Mouse (Mus musculus) brain, embryonic 14.5 days (tissue): ENCODE measurements around the gene Nek1. TPM values are rescaled to one million over a fixed set of nuclear protein-coding genes. Genes with fewer than 3 reads are reported as not detected.

Source experiments
- DNase-seq: peaks from one replicate; pipeline ENCODE4 v3.0.0-alpha.2; 2011; ENCODE audit warnings: low read depth
- CTCF ChIP-seq: fragments of 200-500 bp; IDR thresholded peaks from 2 replicates; pipeline ENCODE4 v1.5.1; 2012; ENCODE audit warnings: inconsistent platforms, mild to moderate bottlenecking, moderate library complexity, borderline replicate concordance; ENCODE audit not compliant: insufficient read depth, insufficient read length; ENCODE audit errors: extremely low read depth
- POLR2A ChIP-seq: fragments of 200-500 bp; IDR thresholded peaks from 2 replicates; pipeline ENCODE4 v1.6.1; 2012; ENCODE audit warnings: mild to moderate bottlenecking, inconsistent platforms, borderline replicate concordance; ENCODE audit not compliant: poor library complexity, insufficient read depth, insufficient read length, severe bottlenecking; ENCODE audit errors: extremely low read depth
- polyA plus RNA-seq: library from polyadenylated mRNA; depleted of rRNA; stranded (reverse); fragments of >200 nt; gene quantifications from 2 replicates; pipeline ENCODE4 v1.2.3, GENCODE M21; 2012; rRNA removed

Nek1 gene
- polyA plus RNA-seq: 10.9 and 14.8 TPM in 2 replicates

DNA sequence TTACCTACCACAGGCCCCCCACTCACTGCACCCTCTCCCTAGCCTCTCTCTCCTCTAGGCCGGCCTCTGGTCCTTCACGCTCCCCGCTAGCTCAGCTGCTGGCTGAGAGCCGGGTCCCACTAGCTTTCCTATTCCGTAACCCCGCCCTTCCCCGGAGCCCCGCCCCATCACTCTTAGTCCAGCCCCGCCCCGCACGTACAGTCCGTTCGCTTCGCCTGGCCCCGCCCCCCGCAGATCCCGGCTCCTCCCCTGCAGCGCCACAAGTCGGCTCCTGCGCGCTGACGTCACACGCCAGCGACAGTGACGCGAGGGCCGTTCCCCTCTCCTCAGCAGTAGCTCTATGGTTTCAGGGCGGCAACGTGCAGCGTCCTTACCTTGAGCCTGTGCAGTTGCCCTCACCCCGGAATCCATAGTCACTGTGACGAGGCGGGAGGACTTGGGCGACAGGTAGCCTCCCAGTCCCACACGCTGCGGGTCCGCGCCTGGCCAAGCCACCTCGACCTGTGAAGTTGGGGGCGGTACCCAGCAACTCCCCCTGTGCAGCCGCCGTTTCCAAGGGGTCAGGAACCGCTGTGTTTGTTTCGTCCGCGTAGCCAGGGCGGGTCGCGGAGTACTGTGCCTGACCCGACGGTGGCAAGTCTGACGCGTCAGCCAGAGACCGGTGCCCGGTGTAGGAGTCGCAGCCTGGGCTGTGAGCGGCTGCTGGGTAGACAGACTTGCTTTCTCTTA is at the start of gene Nek1:
Gene Nek1, plus strand, starts transcription at position 286 of the 729 bp plus-strand sequence.
- peak; percentile 99 for DNase-seq
- no peak for TF ChIP-seq CTCF
- peak; percentile 56; the same call in 1 of the 2 replicates for TF ChIP-seq POLR2A

DNA sequence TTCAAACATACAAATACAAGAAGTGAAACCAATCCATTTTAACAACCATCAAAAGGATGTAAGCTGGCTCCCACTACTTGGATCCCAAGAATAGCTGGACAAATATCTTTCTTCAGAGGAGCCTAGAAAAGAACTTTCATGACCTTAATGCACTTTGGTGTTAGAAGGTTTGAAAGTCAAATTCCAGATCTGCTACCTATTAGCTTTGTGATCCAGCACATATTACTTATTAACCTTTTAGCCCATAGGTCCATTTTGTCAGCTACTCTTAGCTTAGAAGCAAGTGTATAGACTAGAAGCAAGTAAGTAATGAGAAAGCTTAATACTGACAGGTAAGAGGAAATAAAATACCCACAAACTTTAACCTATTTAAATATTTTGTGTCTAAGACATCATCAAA is 45.5 kb upstream of the Nek1 start:
- no peak for TF ChIP-seq POLR2A
- no peak for TF ChIP-seq CTCF
- no peak for DNase-seq

DNA sequence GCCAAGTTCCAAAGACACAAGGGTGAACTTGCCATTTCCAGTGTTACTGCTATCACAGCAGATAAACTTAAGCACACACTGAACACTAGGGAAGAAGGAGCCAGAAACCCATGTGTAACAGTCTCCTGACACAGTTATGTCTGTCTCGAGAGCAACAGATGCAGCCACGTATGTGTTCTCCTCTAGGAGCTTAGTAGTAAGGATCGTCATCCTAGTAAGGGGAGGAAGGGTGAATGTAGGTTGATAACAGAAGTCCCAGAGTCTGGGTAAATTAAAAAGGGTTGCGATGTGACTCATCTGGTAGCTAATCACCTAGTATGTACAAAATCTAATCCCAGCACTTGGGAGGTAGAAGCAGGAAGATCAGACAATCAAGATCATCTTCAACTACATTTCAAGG is 43.1 kb upstream of the Nek1 start:
- TF ChIP-seq POLR2A: no peak
- TF ChIP-seq CTCF: no peak

DNA sequence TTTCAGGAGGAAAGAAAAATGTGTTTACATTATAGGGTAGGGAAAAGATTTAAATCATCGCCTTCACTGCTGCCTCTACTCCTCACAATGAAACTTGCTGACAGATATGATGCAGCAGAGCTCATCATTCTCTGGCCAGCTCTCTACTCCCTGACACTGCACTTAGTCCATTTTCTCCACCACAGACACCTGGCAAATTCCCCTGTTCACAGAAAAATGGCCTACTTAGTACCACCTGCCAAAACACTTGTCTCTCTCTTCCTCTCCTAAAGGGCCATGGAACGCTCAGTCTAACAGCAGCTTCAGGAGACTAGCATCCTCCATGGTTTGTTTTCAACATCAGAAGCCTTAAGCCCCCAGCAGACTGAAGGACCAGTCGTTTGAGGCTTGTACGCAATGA is 41.7 kb upstream of the Nek1 start:
- TF ChIP-seq CTCF (no peak), POLR2A (no peak)
- peak; percentile 13 for DNase-seq

More for the DNA sequence above, 43.1 kb upstream of the Nek1 start:
- no peak for DNase-seq

DNA sequence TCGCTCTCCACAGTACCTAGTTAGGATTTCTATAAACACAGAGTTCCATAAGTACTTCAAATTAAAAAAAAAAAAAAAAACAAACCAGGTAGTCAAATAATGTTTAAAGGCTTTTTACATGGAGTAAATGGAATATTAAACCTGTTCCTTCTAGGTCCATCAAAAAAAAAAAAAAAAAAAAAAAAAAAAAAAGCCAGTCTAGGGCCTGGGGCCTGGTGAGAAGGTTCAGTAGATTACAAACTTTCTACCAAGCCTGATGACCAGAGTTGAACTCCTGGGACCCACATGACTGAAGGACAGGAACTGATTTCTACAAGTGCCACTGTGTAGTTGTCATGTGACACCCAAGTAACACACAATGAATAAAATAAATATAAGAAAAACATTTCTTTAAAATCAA is 41.2 kb upstream of the Nek1 start:
- DNase-seq: no peak
- no peak for TF ChIP-seq CTCF
- TF ChIP-seq POLR2A: no peak

DNA sequence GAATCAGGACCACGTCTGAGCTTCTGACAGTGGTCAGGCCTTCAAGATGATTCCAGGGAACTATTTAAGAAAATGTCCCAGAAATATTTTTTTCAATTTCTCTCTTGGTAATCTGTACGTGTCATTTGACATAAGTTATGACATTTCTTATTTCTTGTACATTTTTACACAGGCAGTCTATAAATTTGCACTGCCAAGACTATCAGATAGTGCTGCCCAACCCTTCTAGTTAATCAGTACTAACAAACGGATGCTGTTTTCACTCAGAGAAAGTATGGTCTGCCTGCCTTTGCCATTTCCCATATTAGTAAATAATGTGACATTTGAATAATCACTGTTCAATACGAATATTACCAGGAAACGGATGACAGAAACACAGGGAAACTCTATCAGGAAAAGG is 40.2 kb upstream of the Nek1 start:
- TF ChIP-seq CTCF: no peak
- TF ChIP-seq POLR2A: no peak
- peak; percentile 17 for DNase-seq

DNA sequence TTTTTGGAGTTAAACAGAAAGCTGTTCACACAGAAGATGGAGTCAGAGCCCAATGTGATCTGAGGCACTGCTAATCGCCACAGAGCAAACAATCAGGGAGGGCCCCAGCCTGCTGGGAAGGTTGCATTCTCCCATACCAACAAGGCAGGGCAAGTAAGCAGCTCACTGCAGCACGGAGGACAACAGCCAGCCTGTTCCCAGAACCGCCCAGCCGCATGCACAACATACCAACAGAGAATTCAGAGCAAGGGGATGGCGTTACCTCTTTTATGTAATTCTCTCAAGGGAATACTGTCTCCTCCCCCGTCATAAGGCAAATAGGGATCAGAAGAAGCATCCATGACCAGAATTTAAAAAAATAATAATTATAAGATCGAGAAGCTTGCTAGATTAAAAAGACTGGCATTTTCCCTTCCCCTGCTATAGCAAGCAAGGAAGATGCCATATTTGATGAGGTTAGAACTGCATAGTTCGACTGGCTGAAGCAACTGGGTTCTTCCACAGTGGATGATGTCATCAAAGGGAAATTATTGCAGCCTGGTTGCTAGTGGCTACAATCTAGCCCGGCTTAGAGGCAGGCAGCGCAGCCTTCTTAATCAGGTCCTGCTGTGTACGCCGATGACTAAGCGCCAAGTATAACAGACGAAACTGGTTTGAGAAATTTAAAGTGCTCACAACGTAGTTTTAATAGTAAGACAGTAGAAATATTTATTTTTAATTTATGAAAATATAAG is 38.5 kb upstream of the Nek1 start:
- peak; percentile 98 for DNase-seq
- no peak for TF ChIP-seq CTCF
- peak; percentile 12; the same call in 1 of the 2 replicates for TF ChIP-seq POLR2A

DNA sequence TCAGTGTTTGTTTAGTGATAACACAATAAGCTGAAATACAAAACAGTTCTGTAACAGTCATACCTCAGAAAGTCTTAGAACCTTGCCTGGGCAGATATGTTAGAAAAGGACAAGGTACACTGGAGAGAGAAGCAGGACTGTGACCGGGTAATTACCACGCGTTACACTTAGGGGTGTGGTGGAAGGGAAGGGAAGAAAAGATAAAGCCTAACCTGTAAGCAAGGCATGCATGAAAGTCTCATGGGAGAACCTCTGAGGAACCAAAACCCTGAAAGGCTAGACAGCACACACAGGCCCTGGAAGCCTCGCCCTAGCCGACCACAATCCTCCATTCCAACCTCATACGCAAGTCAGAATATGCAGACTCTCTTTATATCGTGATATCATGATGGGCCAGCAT is 36.1 kb upstream of the Nek1 start:
- no peak for DNase-seq

DNA sequence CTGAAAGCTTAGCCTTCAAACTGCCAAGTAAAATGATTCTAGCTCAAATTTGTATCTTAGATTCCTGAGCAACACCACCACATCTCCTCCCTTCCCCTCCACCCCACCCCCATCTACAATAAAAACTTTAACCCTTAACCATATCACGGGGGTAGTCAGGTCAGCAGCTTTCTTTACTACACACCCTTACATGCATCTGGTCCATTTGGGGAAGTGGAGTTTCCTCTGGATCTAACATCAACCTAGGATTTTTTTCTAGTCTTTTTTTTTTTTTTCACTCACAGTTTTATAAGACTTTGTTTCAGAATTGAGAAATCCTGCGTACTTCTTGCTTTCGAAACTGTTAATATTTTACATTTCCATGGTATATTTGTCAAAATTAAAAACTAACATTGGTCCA is 30.2 kb upstream of the Nek1 start:
- DNase-seq: no peak
- TF ChIP-seq POLR2A (no peak), CTCF (no peak)

More for the DNA sequence above, 36.1 kb upstream of the Nek1 start:
- TF ChIP-seq CTCF: no peak
- no peak for TF ChIP-seq POLR2A

DNA sequence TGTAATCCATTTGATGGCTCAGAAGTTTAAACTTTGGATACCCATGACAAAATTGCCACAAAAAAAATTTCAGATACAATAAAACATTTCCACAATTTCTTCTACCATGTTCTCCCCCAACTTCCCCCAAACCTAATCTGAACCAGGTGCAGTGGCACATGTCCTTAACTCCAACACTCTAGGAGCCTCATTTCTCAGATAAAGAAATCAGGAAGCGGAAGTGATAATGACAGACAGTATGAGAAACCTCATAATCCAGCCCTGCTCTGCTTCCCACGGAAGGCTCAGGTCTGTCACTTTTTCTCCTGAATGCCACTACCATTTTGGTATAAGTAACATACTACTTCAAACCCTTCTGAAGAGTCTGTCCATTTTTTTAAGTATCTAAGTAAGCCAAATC is 29.1 kb upstream of the Nek1 start:
- no peak for DNase-seq
- TF ChIP-seq POLR2A: no peak
- TF ChIP-seq CTCF: no peak

DNA sequence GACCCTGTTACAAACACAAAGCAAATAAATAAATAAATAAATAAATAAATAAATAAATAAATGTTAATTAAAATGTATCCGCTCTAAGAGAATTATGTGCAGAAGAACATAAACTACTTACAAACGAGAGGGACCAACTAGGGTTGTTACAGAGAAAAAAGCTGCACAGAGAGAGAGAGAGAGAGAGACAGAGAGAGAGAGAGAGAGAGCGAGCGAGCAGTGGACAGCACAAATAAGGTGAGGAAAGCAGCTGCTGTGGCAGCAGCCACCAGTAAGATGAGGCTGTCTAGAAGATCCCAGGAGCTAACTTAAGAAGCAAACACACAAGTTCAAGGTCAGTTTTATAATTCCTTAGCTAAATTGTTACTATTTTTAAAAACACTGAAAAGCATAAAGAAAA is 28.5 kb upstream of the Nek1 start:
- DNase-seq: no peak
- TF ChIP-seq POLR2A (no peak), CTCF (no peak)

DNA sequence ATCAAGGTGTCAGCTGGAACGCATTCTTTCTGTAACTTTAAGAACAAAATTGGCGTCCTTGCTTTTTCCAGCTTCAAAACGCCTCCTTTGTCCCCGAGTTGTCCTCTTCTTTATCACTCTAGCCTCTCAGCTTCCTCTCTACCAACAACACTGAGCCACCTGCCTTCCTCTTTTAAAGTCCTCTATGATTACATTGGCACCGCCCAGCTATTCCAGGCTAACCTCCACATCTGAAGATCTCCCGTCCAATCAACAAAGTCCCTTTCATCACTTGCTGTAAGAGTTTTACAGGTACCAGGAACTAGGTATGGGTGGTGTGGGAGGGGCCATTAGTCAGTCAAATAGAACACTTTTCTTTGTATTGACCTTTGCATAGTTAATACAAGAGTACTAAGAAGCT is 27.7 kb upstream of the Nek1 start:
- DNase-seq: no peak
- TF ChIP-seq POLR2A (no peak), CTCF (no peak)

DNA sequence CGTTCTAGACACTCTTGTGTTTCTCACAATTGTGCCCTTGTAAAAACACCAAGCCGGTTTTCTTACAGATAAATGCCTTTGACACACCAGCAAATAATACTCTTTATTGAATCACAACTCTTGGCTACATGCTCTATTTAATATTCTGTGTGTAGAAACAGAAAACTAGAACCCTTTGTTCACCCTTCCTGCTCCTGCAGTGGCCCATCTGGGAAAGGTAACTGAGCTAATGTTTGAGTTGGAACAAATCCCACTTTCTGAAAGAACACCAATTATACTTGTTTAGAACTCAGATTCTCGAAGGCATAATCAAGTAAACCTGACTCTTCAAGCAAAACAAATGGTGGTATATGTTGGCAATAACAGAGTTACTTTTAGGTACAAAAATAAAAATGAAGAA is 27.3 kb upstream of the Nek1 start:
- TF ChIP-seq CTCF (no peak), POLR2A (no peak)
- no peak for DNase-seq
